22 mouse cellular contexts compared by ENCODE assay signal in the genomic region with DNA sequence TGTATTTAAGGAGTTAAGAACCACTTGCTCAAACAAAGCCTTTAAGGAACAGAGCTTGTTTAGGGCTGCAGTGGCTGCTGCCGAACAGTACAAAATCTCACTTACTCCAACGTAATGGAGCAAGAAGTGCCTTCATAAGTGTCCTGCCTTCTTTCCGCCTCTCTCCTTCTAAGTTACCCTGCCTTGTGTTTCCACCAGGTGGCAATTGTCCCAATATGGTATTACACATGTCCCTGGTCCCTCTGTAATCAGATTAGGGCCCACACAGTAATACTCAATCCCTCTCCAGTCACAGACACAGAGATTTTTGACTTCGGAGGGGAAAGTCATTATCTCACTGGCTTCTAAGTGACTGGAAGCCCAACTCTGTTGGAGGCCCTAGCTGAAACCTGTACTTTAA. TPM values are rescaled to one million over a fixed set of nuclear protein-coding genes. Genes with fewer than 3 reads are reported as not detected.
DNase-seq lines count a peak whose midpoint lies in the region; ATAC-seq and TF ChIP-seq lines count a peak whose summit lies in the region.
"Had no signal": no experiment of that assay in that cellular context is flagged by ENCODE, and none has a peak within 500 bp of the region (broad histone marks: within the 10 kb centered on the region; RNA-seq: fewer than 3 reads in every experiment).

No protein-coding gene starts in this region.

- no peaks in the 10 kb centered on the region for H3K9me3 ChIP-seq in heart, embryonic 15.5 days (replicated peaks)
- no peaks in the 10 kb centered on the region for H3K9me3 ChIP-seq in liver, embryonic 14.5 days (ENCODE audit: control insufficient read depth, low read length)
- no peaks in the 10 kb centered on the region for H3K9me3 ChIP-seq in liver, embryonic 11.5 days (ENCODE audit: control insufficient read depth, low read length)
- no peaks in the 10 kb centered on the region for H3K9me3 ChIP-seq in midbrain, postnatal 0 days (ENCODE audit: low read length)
- H3K9me3 ChIP-seq in midbrain, embryonic 13.5 days, result no peaks in the 10 kb centered on the region
- H3K9me3 ChIP-seq: embryonic facial prominence, embryonic 12.5 days; forebrain, embryonic 15.5 days; liver, embryonic 15.5 days had no signal

- intact Hi-C loops in heart, postnatal 10 days (cut with DNase I), result no loop called here

- H3K4me3 ChIP-seq in heart, embryonic 15.5 days, result no peak overlapping the region
- H3K4me3 ChIP-seq in liver, embryonic 14.5 days (ENCODE audit: insufficient read depth in 1 of 2, low read depth in 2 of 2, low read length in 2 of 2), result no peak overlapping the region
- H3K4me3 ChIP-seq in liver, embryonic 11.5 days (ENCODE audit: low read depth, low read length), result no peak overlapping the region
- H3K4me3 ChIP-seq in midbrain, postnatal 0 days (ENCODE audit: low read depth, low read length), result no peak overlapping the region
- no peak overlapping the region for H3K4me3 ChIP-seq in midbrain, embryonic 13.5 days (replicated peaks)
- H3K4me3 ChIP-seq: embryonic facial prominence, embryonic 12.5 days; erythroblast, embryonic 14.5 days; forebrain, embryonic 15.5 days; limb, embryonic 12.5 days; liver, embryonic 15.5 days; megakaryocyte, embryonic 14.5 days had no signal

- H3K4me2 ChIP-seq in heart, embryonic 15.5 days, result no peak overlapping the region
- no peak overlapping the region for H3K4me2 ChIP-seq in liver, embryonic 14.5 days (ENCODE audit: low read depth)
- H3K4me2 ChIP-seq in liver, embryonic 11.5 days, result no peak overlapping the region
- no peak overlapping the region for H3K4me2 ChIP-seq in midbrain, postnatal 0 days (ENCODE audit: low read depth, low read length, poor library complexity, severe bottlenecking)
- H3K4me2 ChIP-seq in midbrain, embryonic 13.5 days (replicated peaks), result no peak overlapping the region
- H3K4me2 ChIP-seq: embryonic facial prominence, embryonic 12.5 days; forebrain, embryonic 15.5 days; limb, embryonic 12.5 days; liver, embryonic 15.5 days had no signal

- ATAC-seq in heart, embryonic 15.5 days (replicated peaks; ENCODE audit: insufficient number of reproducible peaks, insufficient read depth, low FRiP score, low read depth), result no peak
- no peak for ATAC-seq in liver, embryonic 14.5 days (ENCODE audit: insufficient read depth)
- ATAC-seq in liver, embryonic 11.5 days (replicated peaks; ENCODE audit: low FRiP score), result no peak
- no peak for ATAC-seq in midbrain, postnatal 0 days (ENCODE audit: low FRiP score)
- no peak for ATAC-seq in midbrain, embryonic 13.5 days
- ATAC-seq: forebrain, embryonic 15.5 days; inflammation-experienced regulatory T-cells, adult 6 months had no signal

- WGBS in heart, embryonic 15.5 days, result 77% methylated on average over 4 of the region's 4 CpGs
- WGBS in liver, embryonic 14.5 days (ENCODE audit: insufficient replicate concordance), result 85% methylated on average over 4 of the region's 4 CpGs
- WGBS in liver, embryonic 11.5 days, result 87% methylated on average over 4 of the region's 4 CpGs
- 87% methylated on average over 4 of the region's 4 CpGs for WGBS in midbrain, postnatal 0 days
- WGBS in midbrain, embryonic 13.5 days, result 89% methylated on average over 4 of the region's 4 CpGs

- no peak overlapping the region for H3K9ac ChIP-seq in heart, embryonic 15.5 days
- H3K9ac ChIP-seq in liver, embryonic 14.5 days (replicated peaks), result no peak overlapping the region
- no peak overlapping the region for H3K9ac ChIP-seq in liver, embryonic 11.5 days (ENCODE audit: low read depth, low read length)
- H3K9ac ChIP-seq in midbrain, postnatal 0 days (replicated peaks; ENCODE audit: low read length, poor library complexity, severe bottlenecking), result no peak overlapping the region
- no peak overlapping the region for H3K9ac ChIP-seq in midbrain, embryonic 13.5 days (replicated peaks)
- H3K9ac ChIP-seq: embryonic facial prominence, embryonic 12.5 days; forebrain, embryonic 15.5 days; limb, embryonic 12.5 days; liver, embryonic 15.5 days had no signal

- H3K4me1 ChIP-seq in heart, embryonic 15.5 days (replicated peaks), result peaks cover 25% of the 10 kb centered on the region
- no peaks in the 10 kb centered on the region for H3K4me1 ChIP-seq in liver, embryonic 14.5 days (replicated peaks; ENCODE audit: control insufficient read depth in 2 of 2, insufficient read depth in 2 of 2, low read length in 1 of 2)
- H3K4me1 ChIP-seq in liver, embryonic 11.5 days (replicated peaks; ENCODE audit: control insufficient read depth, insufficient read depth, low read length), result no peaks in the 10 kb centered on the region
- H3K4me1 ChIP-seq in midbrain, postnatal 0 days (ENCODE audit: insufficient read depth, low read length), result no peaks in the 10 kb centered on the region
- H3K4me1 ChIP-seq in midbrain, embryonic 13.5 days (replicated peaks), result 0 out of 2 replicates have a peak, but pooled peaks cover 4% of the 10 kb centered on the region
- H3K4me1 ChIP-seq: embryonic facial prominence, embryonic 12.5 days; forebrain, embryonic 15.5 days; limb, embryonic 12.5 days; liver, embryonic 15.5 days had no signal

- H3K27ac ChIP-seq in heart, embryonic 15.5 days, result peak overlapping the region; percentile 50
- H3K27ac ChIP-seq in liver, embryonic 14.5 days, result no peak overlapping the region
- no peak overlapping the region for H3K27ac ChIP-seq in liver, embryonic 11.5 days (ENCODE audit: low read depth, low read length)
- no peak overlapping the region for H3K27ac ChIP-seq in midbrain, postnatal 0 days (ENCODE audit: low read depth, low read length)
- no peak overlapping the region for H3K27ac ChIP-seq in midbrain, embryonic 13.5 days
- H3K27ac ChIP-seq: embryonic facial prominence, embryonic 12.5 days; forebrain, embryonic 15.5 days; limb, embryonic 12.5 days; liver, embryonic 15.5 days had no signal

- no peak for TF ChIP-seq EP300 in liver, embryonic 14.5 days (IDR thresholded peaks at IDR 0.05; ENCODE audit: low read depth)

- no peak for DNase-seq in heart, postnatal 10 days
- DNase-seq in liver, embryonic 14.5 days (ENCODE audit: low read depth in 3 of 3, low spot score in 3 of 3), result no peak
- DNase-seq in liver, embryonic 11.5 days (ENCODE audit: low spot score), result no peak
- DNase-seq in midbrain, postnatal 0 days (ENCODE audit: low spot score), result no peak
- peak; percentile 49 for DNase-seq in lung, postnatal 36 days
- DNase-seq in MN1 (ENCODE audit: low spot score), result no peak
- DNase-seq: adrenal gland, postnatal 14 days; cerebellum, adult 11 months; cerebellum, postnatal 10 days; kidney, adult 9 months; kidney, postnatal 4 days; right cerebral cortex, postnatal 4 days; thymus, postnatal 25 days had no signal

- peaks cover 11% of the 10 kb centered on the region for H3K36me3 ChIP-seq in heart, embryonic 15.5 days
- peaks cover 33% of the 10 kb centered on the region for H3K36me3 ChIP-seq in liver, embryonic 14.5 days (replicated peaks; ENCODE audit: control insufficient read depth, insufficient read depth, low read depth)
- H3K36me3 ChIP-seq in liver, embryonic 11.5 days (ENCODE audit: control insufficient read depth, insufficient read depth, low read length), result peaks cover 17% of the 10 kb centered on the region
- peaks cover 4% of the 10 kb centered on the region; the same call in 1 of the 2 replicates for H3K36me3 ChIP-seq in midbrain, postnatal 0 days (ENCODE audit: insufficient read depth, low read length)
- H3K36me3 ChIP-seq in midbrain, embryonic 13.5 days, result peaks cover 12% of the 10 kb centered on the region

- peak; percentile 19; the same call in 1 of the 2 replicates for TF ChIP-seq CTCF in liver, embryonic 14.5 days (IDR thresholded peaks at IDR 0.05; ENCODE audit: low read depth)
- peak; percentile 16; the same call in 1 of the 2 replicates for TF ChIP-seq CTCF in midbrain, postnatal 0 days (IDR thresholded peaks at IDR 0.05)

- H3K27me3 ChIP-seq in heart, embryonic 15.5 days, result no peaks in the 10 kb centered on the region
- no peaks in the 10 kb centered on the region for H3K27me3 ChIP-seq in liver, embryonic 14.5 days (ENCODE audit: control insufficient read depth, insufficient read depth, low read length)
- no peaks in the 10 kb centered on the region for H3K27me3 ChIP-seq in liver, embryonic 11.5 days (replicated peaks; ENCODE audit: control insufficient read depth, insufficient read depth, low read length)
- no peaks in the 10 kb centered on the region for H3K27me3 ChIP-seq in midbrain, postnatal 0 days (ENCODE audit: insufficient read depth, low read length)
- no peaks in the 10 kb centered on the region for H3K27me3 ChIP-seq in midbrain, embryonic 13.5 days
- H3K27me3 ChIP-seq: embryonic facial prominence, embryonic 12.5 days; forebrain, embryonic 15.5 days; limb, embryonic 12.5 days; liver, embryonic 15.5 days; megakaryocyte, embryonic 14.5 days had no signal

RNA-seq across cellular contexts. Expression of gene Usp46, which starts 34.1 kb away (rescaled TPM):
- polyA plus RNA-seq in heart, embryonic 15.5 days (2015; fragmentation: Nextera tagmentation; extraction: Ambion mirVana), result 25.6 and 26.9 TPM in 2 replicates
- 10 to 100 TPM; 47.1 to 50.5 TPM for total RNA-seq in heart, postnatal 10 days (2021)
- polyA plus RNA-seq in liver, embryonic 14.5 days (2012; rRNA removed), result 9.7 and 14.6 TPM in 2 replicates
- 23.8 and 27.9 TPM in 2 replicates for polyA plus RNA-seq in liver, embryonic 14.5 days (2014; fragmentation: Nextera tagmentation; extraction: Ambion mirVana)
- polyA plus RNA-seq in liver, embryonic 11.5 days (2014; fragmentation: Nextera tagmentation; extraction: Ambion mirVana), result 32.9 and 37.0 TPM in 2 replicates
- total RNA-seq in midbrain, postnatal 0 days (2014; rRNA removed), result 54.3 and 55.6 TPM in 2 replicates
- 34.9 and 36.2 TPM in 2 replicates for polyA plus RNA-seq in midbrain, postnatal 0 days (2015; fragmentation: Nextera tagmentation; extraction: Ambion mirVana)
- polyA plus RNA-seq in midbrain, embryonic 13.5 days (2015; fragmentation: Nextera tagmentation; extraction: Ambion mirVana), result 23.9 and 25.2 TPM in 2 replicates
